Mouse (Mus musculus) G1E (cell line): ENCODE measurements around the gene Bbox1.

Experiments used
- CTCF ChIP-seq: IDR thresholded peaks from 2 replicates; pipeline ENCODE4 v1.5.1; 2012; ENCODE audit warnings: low read depth, low read length, inconsistent platforms, mixed read lengths
- TAL1 ChIP-seq: conservative IDR thresholded peaks from 2 replicates; pipeline ENCODE4 v1.6.1; 2012; ENCODE audit warnings: low read depth, low read length, inconsistent platforms, mixed read lengths

GRCm38 (mm10) chr2:110285829-110286504 is 28.4 kb downstream of the Bbox1 start:
- no peak for TF ChIP-seq CTCF
- no peak for TF ChIP-seq TAL1
